Mouse (Mus musculus): ENCODE data around the gene Cyth3.
A peak's percentile ranks its signal among the peaks of the same experiment; 100 is the strongest.

Gene Cyth3

DNA sequence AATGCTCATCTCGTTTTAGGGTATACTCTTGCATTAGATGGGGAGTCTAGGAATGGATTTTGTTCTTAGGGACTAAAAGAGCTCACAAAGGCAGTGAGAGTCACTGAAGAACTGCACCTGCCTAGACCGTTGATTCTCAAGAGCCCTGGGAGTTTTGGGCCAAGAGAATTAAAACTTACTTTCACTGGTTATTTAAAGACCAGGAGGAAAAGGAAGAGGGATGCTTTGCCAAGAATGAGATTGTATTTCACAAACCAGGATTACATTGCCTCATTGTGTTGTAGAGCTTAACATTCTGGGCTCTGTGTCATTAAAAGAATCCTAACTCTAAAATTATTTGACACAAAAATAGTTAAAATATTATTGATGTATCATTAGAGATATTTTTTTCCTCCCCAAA is 43.3 kb downstream of the Cyth3 start:
- DNase-seq (ENCODE audit: extremely low spot score): no peak

DNA sequence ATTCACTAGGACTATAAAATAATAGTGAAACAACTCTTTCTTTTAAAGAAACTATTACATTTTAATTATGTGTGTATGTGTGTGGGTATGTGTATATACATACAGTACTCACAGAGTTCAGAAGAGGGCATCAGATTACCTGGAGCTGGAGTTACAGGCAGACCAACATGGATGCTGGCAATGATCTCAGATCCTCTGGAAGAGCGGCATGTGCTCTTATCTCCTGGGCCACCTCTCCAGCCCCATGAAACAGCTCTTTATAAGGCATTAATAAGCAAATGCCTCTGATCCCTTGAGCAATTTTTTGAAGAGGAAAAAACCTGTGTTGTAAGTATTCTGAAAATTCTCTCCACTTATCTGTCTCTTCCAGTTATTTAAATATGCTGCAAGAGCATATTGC is 43.8 kb downstream of the Cyth3 start:
- DNase-seq (ENCODE audit: extremely low spot score): no peak

DNA sequence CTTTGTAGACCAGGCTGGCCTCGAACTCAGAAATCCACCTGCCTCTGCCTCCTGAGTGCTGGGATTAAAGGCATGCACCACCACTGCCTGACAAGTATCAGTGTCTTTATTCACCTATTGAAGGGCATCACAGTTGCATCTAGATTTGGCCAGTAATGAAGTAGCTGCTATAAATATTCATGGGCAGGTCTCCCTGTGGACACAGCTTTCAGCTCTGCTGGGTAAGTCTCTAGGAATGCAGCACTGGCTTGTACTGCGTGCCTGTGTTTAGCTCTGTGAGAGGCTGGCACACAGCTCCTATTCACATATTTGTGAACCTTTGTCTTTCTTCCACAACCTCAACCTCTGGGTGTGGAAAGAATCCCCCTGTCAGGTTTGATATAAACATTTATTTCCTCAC is 46.6 kb downstream of the Cyth3 start:
- DNase-seq (ENCODE audit: extremely low spot score): no peak

DNA sequence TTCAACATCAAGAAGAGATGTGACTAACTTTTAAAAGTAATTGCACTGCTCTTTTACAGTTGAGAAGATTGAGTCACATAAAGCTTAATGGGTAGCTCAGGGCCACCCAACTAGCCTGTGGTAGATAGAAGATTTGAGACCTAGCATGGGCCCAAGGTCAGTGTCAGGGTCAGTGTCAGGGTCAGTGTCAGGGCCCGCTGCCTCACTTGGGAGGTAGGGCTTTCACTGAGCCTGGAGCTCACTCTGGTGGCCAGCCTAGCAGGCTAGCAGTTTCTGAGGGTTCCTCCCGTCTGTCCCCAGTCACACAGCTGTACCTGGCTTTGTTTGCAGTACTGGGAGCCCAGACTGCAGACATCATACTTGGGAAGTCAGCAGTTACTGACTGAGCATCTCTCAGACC is 47.1 kb downstream of the Cyth3 start:
- peak; percentile 19 for DNase-seq (ENCODE audit: extremely low spot score)

DNA sequence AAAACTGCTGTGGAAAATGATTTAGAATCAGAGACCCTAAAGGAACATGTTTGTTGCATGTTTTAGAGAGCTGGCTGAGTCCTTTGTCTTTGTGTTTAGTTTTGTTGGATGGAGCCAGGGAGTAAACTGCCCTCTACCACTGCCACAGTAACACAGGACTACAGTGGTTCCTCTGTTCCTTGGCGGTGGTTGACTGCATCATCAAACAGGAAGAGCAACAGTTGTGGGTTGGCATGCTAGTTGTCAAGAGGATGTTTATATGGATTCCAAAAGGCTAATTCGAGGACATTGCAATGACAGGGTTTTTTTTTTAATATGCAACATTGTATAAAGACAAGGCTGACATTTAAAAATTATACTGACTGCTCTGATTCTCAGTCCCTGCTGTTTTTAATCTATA is 47.6 kb downstream of the Cyth3 start:
- no peak for DNase-seq (ENCODE audit: extremely low spot score)

DNA sequence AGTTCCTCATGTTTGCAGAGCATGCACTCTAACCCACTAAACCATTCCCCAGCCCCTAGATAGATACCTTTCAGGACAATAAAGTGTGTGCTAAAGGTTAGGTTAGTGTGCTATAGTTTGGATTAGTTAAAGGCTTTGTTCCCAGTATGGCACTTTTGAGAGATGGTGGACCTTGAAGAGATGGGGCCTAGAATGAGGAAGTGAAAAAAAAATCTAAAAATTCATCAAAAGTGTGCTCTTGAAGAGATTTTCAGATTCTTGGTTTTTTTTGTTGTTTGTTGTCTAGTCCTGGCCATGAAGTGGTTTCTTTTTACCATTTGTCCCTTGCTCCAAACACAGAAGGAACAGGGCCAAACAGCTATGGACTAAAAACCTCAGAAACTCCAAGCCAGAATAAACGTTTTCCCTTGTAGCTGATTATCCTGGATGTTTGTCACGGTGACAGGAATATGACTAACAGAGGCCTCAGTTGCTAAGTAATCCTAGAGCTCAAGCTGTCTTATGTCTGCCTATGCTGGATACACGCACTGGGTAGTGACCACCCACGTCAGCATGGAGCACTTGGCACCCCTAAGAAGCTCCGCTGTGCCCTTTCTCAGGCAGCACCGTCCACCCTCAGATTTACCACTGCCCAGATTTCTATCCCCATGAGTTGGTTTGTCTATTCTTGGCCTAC is 48.6 kb downstream of the Cyth3 start:
- DNase-seq (ENCODE audit: extremely low spot score): no peak

DNA sequence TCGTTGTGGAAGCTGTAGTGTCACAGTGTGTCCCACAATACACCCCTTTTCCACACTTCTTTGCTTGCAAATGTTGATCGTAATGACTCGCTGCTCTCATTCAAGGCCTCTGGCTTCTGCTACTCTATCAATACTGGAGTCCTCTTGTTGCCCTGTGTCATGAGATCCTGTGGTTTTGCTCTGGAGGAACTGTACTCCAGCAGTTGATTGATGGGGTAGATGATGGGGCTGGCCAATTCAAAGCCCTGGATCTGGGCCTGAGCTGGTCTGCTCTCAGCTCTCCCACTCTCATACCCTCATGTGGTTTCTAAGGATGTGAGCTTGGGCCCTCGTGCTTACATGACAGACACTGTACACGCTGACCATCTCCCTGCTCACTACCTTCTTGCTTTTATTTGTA is 52.3 kb downstream of the Cyth3 start:
- DNase-seq (ENCODE audit: extremely low spot score): no peak

DNA sequence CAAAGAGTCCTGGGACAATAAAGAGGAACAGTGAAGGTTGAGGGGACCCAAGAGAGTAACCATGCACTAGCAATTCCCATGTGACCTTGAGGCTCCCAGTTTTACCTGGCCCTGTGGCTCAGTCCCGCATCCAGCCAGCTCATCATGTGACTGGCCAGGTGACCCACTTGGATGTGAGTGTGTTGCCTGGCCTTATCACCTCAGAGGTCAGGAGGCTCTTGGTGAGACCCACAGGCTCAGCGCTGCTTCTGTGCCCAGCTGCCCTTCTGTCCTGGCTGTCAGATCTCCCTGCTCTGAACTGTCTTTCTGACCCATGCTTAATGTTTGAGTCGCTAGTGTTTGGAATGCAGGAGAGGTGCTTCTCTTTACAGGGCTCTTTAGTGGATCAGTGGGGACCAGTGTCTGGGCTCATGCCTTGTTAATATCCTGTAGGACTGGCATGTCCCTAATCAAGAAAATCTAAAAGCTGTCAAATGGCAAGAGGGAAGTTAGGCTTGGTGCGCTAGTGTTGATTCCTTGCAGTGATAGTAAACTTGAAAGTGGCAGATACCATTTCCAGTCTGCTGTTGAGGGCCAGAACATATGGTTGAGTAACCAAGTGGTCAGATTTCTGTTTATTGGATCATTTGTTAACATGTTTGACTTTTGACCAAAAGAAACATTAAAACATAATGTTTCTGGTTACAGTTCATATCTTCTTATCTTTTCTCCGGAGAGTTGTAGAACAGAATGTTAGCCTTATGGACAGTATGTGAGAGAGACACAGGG is 54.2 kb downstream of the Cyth3 start:
- DNase-seq (ENCODE audit: extremely low spot score): no peak

DNA sequence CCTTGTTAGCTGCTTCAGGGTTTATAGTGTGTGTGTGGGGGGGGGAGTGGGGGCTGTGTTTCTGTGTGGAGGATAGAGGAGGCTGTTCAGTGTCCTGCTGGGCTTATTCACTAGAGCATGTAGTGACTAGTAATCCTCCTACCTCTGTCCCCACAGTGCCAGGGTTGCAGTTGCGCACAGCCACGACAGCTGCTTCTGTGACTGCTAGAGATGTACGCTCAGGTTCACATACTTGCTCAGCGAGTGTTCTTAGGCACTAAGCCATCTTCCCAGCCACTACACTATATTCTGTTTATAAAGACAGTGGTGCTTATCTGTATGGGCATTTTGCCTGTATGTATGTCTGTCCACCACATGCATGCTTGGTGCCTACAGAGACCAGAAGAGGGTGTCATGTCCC is 55.1 kb downstream of the Cyth3 start:
- DNase-seq (ENCODE audit: extremely low spot score): no peak

DNA sequence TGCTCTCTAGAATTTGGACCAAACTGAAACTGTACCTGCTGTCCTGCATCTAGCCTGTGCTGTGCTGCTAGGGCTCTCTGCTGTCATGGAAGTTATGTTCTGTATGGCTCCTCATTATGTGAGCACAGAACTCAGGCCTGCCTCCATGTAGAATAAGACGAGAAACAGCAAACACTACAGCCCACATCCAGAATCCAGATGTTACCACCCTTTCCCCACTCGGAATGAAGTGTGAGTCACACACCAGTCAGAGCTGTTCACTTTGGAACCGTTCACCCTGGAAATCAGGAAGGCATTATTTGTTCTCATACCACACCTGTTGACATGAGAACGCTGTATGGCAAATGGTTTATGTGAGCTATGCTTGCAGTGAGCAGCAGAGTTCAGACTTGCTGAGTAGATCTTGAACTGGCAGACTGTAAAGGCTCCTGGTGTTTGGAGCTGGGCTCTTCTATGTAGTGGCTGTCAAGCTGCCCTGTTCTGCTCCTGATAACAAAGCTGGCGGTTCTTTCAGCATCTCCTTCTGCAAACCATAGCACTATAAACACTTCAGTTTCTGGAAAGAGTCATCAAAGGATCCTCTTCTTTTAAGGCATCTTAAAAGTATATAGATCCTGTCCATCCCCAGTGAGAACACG is 56.5 kb downstream of the Cyth3 start:
- no peak for DNase-seq (ENCODE audit: extremely low spot score)

DNA sequence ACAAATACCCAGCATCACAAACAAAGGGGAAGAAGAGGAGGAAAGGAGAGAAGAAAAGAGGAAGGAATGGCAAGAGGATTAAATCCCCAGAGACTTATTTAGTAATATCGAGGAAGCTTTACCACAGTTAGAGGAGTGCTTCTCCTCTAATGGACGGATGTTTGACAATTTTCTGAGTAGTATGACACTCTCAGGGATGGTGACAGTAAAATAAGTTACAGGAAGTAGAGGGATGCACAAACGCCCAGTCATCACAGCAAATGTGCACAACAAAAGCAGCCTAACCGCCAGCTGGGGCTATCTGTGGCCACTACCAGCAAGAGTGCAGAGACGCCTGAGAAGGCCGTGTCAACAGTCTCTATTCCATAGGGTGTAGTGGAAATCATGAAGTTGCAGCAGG is 57.4 kb downstream of the Cyth3 start:
- DNase-seq (ENCODE audit: extremely low spot score): no peak

DNA sequence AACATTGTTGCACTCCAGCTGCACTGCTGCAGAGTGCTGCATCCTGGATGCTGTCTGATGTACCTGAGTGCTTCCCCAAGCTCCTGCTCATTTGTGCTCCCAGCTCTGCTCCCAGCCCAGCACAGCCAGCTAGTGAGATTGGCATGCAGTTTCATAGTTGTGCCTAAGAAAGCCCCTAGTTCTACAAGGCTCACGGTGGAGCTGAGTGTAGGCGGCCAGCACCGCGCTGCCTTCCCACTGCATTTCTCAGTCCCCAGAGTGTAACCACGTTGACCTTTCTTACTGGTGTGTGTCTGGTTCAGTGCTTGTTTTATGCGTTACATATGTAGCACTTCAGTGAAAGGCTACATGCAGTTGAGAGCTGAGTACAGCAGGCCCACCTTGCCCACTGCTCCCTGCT is 61.4 kb downstream of the Cyth3 start:
- no peak for DNase-seq (ENCODE audit: extremely low spot score)

DNA sequence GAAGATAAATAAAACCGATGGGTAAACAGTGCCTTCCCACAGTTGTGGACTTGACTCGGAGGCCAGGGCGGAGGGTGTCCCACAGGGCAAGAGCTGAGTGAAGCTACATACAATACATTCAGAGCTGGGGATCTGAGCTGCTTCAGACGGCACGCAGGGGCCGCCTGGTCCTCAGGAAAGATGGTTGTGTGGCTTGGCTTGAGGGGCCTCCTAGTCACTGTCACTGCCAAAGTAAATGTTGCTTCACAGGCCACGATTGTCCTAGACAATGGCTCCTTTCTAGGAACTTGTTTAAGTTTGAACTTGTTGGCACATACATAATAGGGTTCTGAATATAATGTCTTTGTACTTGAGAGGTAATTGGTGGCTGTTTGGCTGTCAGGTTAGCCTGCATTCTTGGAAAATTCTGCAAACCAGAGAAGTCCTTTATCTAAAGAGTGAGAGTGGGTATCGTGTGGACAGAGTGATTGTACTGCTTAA is 62.7 kb downstream of the Cyth3 start:
- no peak for DNase-seq (ENCODE audit: extremely low spot score)

DNA sequence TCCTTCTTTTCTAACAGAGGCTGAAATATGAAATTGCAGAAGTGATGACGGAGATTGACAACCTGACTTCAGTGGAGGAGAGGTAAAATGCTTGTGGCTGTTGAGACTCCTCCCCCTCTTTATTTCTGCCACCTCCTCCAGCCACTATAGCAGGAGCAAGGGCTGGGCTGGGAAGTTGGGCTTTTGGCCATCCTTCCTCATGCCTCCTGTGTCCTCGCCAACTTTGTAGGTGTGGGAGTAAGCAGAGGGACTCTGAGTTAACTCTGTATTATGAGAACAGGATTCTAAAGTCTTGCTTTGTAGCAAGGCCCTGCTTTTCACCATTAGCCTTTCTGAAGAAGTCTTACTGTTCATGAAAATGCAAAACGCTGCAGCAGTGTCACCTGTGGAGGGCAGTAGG is 64.2 kb downstream of the Cyth3 start:
- DNase-seq (ENCODE audit: extremely low spot score): no peak

DNA sequence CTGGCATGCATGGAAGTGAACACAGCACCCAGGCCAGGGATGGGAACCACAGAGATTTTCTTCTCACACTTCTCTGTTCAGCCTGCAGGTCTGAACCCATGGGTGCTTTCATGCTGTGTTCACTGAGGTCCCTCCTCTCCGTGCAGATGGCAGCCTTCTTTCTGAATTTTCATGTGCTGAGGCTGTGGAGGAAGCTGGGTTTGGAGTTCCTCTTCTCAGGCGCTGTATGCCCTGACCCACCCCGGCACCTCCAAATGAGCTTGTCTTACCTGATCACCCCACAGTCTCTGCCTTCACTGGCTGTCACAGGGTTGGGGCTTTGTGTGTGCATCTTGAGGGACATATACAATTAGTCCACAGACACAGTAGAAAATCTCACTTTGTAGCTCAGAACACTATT is 65.3 kb downstream of the Cyth3 start:
- no peak for DNase-seq (ENCODE audit: extremely low spot score)

DNA sequence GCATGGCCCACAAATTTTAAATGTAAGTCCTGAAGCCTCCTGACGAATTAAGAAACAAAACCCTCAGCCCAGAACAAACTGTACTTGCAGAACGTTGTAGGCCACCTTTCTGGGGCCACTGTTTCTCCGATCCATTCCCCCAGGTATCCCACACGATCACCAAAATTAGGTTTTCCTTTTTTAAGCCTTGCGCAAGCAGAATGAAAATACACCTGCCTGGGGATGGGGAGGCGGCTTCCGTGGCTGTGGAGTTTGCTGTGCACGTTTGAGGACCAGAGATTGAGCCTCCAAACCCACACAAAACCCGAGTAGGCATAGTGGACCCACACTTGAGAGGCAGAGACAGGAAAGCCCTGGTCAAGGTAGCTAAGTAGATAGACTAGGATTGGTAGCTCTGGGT is 68.1 kb downstream of the Cyth3 start:
- no peak for DNase-seq (ENCODE audit: extremely low spot score)

DNA sequence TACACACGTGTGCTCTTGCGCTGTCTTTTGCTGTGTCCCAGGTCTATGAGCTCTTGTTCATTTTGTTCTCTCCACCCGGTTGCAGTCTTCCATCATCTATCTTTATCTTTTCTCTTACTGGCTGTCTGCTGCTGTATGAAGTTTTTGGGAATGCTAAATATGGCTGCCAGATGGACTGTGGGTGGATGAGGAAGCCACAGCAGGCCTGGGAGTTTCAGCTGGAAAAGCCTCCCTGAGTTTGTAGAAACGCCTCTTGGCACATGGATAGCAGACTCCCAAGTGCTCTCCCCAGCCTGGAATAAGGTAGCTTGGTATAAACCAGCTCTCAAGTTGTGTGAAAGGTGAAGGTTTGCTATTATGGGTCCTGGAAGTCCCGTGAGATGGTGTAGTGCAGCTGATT is 68.7 kb downstream of the Cyth3 start:
- no peak for DNase-seq (ENCODE audit: extremely low spot score)

DNA sequence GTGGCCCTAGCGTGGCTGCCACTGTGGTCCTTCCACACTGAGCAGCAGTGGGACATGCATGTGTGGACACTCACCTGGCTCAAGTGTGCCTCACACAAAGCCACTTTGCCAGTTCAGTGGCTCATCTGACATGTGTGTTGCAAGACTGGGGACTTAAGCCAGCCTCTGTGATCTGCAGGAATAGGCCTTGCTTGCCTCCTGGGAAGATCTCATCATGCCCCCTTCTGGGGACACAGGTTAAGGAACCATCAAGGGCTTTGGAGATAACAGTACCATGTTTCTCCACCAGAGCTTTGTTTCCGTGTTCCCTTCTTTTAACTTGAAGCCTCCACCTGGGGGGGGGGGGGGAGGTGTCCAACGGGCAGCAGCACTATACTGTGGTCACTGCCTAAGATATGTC is 74.1 kb downstream of the Cyth3 start:
- peak; percentile 6 for DNase-seq (ENCODE audit: extremely low spot score)

DNA sequence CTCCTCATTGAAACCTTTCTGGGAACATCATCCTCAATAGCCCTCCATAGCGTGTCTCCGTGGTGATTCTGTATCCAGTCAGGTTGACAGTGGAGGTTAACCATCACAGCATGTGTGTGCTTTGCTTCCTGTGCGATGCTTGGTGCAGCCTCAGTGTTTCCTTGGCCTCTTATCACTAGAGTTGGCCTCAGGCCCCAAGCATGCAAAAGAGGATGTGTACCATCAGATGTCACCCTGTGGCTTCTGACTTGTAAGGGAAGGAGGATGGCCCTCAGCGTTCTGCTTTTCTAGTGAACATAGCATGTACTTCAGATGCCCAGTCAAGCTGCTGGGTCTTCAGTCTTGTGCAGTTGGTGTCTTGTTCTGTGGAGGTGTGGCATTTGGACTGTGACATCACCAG is 76.2 kb downstream of the Cyth3 start:
- no peak for DNase-seq (ENCODE audit: extremely low spot score)

DNA sequence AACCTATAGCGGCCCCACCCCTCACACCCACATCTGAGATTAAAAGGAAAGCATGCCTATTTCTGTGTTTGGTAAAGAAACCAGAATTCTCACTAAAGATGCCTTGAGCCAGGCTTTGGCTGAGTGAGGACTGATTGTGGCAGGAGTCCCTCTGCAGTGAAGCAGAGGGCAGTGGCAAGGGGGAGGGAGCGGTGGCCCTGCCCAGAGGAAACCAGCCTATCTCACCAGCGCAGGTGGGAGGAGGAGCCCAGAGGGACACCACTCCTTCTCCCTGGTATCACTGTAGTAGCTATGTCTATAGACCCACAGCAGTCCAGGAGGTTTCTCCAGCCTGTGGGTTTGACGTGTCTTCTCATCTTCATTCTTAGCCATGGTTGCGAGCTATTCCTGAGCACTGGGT is 78.0 kb downstream of the Cyth3 start:
- DNase-seq (ENCODE audit: extremely low spot score): no peak

DNA sequence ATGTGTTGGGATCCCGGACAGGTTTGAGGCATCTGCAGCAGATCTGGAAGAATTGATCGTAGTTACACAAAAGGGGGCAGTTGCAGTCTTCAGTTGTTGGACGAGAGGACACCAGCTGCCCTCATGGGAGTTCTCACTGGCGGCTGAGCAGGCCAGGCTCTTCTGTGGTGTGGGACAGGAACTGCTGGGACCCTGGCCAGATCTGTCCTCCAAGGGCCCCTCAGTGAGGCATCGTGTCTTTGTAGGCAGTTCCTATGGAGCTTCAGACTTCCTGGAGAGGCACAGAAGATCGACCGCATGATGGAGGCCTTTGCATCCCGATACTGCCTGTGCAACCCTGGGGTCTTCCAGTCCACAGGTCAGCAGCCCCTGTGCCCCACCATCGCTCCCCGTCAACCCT is 78.8 kb downstream of the Cyth3 start:
- no peak for DNase-seq (ENCODE audit: extremely low spot score)

DNA sequence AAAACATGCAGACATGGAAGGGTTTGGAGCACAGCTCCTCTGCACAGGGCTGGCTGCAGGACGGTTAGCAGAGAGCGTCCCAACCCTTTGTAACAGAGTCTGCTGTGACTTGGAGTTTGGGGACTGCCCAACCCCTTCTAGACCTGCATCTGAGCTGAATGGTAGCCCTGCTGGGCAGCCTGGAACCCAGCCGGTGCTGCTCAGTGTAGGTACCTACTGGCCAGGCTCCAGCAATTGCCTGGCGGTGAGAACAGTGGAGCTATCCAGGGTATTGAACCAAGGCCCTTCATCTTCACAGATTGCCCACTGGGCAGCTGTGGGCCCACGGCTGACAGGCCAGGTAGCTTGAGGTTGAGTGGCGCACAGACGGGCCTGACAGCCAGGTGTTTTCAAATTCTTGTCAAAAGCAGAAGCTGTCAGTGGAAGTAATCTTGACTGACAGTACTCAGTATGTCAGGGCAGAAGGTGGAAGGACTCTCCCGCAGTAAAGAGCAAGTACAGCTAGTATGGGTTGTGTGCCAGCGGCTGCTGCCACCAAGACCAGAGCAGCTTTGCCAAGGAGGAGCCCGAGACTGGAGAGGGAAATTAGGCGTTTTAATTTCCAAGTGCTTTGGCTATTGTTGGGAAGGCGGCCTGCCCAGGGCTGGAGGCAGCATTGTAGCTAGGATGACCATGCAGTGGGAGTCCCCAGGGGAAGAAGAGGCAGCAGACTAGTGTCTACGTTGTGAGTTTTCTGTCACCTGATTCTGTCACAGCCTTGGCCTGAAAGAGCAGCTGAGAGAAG is 82.8 kb downstream of the Cyth3 start:
- no peak for DNase-seq (ENCODE audit: extremely low spot score)

DNA sequence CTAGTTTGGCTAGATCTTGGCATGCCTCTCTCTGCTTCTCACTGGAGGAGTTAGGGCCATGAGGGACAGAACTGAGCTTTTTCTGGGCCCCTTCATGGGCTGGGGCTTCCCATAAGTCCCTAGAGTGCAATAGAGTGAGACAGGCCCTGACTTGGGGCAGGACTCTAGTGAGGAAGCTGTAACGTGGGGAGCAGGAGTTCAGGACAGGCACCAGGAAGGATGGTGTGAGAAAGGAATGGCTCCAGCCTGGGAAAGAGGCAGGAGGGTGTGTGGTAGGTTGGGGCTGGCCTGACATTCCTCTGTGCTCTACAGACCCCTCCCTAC is 83.4 kb downstream of the Cyth3 start:
- DNase-seq (ENCODE audit: extremely low spot score): no peak
